Mouse (Mus musculus): ENCODE measurements around the gene Tshz2. TPM values are rescaled to one million over a fixed set of nuclear protein-coding genes. Genes with fewer than 3 reads are reported as not detected.
A peak's percentile ranks its signal among the peaks of the same experiment; 100 is the strongest.

The Tshz2 gene
- polyA plus RNA-seq, 1 experiment from 2014 or later: 5.1 TPM

DNA sequence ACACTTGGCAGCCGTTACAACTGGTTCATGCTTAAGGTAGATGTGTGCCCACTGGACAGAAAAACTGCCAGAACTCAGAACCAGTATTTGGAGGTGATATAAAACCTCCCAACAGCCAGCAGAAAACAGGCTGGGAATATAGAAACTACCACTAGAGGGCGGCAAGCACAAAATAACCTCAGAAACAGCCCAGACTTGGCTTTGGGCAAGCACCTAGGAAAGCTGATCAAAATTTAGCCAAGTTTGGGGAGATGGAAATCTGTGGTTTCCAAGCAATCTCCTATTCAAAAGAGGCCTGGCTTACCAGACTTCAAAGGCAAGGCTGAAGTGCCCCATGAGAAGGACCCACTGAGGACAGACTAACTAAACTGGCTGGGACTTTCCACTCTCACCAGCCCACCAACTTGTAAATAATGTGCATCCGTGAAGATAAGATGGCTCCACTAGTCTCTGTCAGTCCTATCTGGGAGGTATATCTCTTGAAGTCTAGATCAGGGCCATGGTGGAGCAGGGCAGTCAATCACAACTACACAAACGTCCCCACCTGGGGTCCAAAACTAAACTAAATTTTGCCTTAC is 484.0 kb downstream of the Tshz2 start:
- WGBS: 53% methylated on average over 4 of the region's 4 CpGs
- peaks cover 13% of the 10 kb centered on the region; the same call in 1 of the 2 replicates for H3K4me1 ChIP-seq (replicated peaks)
- peak; percentile 59 for DNase-seq (ENCODE audit: low spot score)
- no peaks in the 10 kb centered on the region for H3K27me3 ChIP-seq (ENCODE audit: insufficient read depth, poor library complexity, severe bottlenecking)
- no peak overlapping the region for H3K4me3 ChIP-seq
- H3K9me3 ChIP-seq: no peaks in the 10 kb centered on the region
- H3K27ac ChIP-seq: no peak overlapping the region
- peaks cover 91% of the 10 kb centered on the region for H3K36me3 ChIP-seq

GRCm38 (mm10) chr2:170120139-170121027 is 487.6 kb downstream of the Tshz2 start:
- Histone ChIP-seq H3K27ac (no peak overlapping the region), H3K36me3 (peaks cover 76% of the 10 kb centered on the region), H3K27me3 (ENCODE audit: insufficient read depth, poor library complexity, severe bottlenecking) (no peaks in the 10 kb centered on the region), H3K4me1 (replicated peaks) (peaks cover 21% of the 10 kb centered on the region), H3K9me3 (no peaks in the 10 kb centered on the region), H3K4me3 (no peak overlapping the region)
- 93% methylated on average over 19 of the region's 19 CpGs for WGBS
- no peak for DNase-seq (ENCODE audit: low spot score)

Other genes starting within 250 kb of the Tshz2 start
- not detected in 2 replicates for gene Gm11011, start 45.3 kb upstream of the Tshz2 start, polyA plus RNA-seq (2016; fragmentation: Nextera tagmentation; extraction: Ambion mirVana)

Measured in hindbrain, embryonic 10.5 days (tissue).